Mouse (Mus musculus): ENCODE results near the gene Spta1.

The Spta1 gene

GRCm38 (mm10) chr1:174172605-174173004 is at the start of gene Spta1:
Gene Spta1 (plus strand): TSS chr1:174172776.
- DNase-seq: no peak

DNA sequence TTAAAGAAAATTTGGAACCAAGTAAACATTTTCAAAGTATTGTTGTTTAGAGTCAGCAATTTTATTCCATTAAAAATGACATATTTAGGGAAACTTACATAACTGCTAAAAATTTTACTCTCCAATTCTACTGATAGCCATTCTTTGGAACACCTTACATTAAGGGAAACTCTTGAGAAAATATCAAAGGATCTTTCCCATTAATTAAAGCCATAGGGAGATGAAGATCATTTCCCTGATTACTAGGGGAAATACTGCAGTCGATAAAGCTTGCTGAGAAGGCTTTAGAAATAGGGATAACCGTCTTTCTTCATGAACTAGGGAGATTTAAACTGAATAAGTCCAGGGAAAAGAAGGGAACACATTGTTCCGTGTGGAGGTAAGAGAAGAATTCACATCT is 41.4 kb upstream of the Spta1 start, which contains the start of gene Olfr424:
Gene Olfr424 (plus strand): TSS at position 301 of the 400 bp plus-strand sequence.
- DNase-seq: no peak

GRCm38 (mm10) chr1:174131999-174132398 is 40.6 kb upstream of the Spta1 start:
- no peak for DNase-seq

DNA sequence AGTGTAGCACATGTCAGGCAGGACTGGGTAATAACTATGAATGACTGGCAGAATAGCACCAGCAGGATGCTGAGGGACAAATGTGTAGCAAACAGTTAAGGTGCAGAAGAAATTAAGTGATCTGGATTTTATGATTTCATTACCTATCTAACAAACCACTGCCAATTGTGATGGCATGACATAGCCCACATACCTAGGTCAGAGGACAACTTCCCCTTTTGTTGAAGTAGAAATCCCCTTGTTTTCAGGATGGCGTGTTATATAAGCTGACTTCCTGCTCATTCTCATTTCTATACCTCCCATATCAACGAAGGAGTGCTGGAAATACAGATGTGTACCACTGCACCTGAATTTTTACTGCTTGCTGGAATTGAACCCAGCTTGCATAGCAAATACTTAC is 31.2 kb upstream of the Spta1 start:
- no peak for DNase-seq

DNA sequence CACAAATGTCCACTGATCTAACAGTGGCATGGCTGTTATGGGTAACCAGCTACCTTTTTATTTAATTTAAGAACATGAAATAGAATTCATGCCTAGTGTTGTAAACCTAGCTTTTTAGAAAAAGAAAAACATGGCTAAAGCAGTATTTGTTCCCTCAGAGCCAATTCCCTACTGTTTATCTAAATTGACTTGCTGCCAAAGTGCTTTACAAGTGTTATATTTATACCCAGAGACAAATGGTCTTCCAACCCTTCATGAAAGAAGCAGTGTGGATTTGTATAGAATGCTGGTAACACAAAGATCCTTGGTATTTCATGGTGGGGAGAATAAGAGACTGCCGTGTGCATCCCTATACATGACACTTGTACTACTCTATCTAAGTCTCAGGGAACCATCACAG is 25.9 kb upstream of the Spta1 start:
- DNase-seq: no peak

DNA sequence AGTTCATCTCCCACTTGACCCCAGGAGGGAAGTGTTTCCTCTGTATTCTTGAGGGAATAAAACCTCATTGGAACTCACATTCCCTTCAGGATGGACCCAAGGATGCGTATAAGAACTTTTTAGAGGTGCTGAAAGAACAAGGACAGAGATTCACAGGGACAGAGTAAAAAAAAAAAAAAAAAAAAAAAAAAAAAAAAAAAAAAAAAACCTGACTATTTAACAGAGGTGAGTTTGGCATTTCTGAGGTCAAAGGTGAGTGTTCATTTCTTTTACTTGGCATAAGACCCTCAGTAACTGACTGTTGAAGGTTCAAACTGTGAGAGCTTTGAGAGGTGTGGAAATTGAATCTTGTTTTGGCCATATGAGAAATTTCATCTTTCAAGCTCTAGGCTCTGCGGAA is 23.3 kb upstream of the Spta1 start:
- DNase-seq: no peak

DNA sequence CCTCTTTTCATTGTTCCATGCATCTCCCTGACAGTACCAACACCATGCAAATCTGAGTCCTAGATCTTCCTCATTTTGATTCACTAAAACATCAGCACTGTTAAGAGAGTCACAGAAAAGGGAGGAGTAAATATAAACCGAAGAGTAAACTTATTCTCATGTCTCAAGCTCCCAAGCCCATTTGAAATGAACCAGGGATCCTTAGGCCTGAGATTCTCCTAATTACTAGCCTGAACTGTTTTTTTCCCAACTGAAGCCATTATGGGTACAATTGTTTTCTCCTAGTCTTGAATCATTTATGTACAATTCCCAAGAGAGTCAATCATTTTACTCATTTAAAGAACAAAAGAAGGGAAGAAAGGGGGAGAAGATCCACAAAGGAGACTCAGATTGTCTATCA is 17.2 kb upstream of the Spta1 start, which contains the start of gene Olfr420:
Gene Olfr420 (plus strand): TSS at position 301 of the 400 bp plus-strand sequence.
- no peak for DNase-seq

DNA sequence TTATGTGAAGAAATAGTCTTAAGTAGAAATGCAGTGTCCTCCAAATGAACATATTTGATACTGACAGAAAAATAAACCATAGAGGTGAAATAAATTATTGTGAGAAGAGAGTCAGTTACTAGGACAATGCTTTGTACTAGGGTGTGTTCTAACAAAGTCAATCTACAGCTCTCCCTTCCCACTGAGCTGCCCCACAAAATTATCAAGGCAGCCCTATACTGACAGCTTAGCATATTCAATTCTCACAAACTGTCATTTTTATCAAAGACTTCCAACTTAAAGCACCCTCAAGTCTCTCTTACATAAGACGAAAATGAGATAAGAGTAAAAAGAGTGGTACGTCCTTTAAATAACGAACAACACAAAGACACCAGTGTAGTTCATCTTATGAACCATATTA is 15.0 kb upstream of the Spta1 start:
- no peak for DNase-seq

DNA sequence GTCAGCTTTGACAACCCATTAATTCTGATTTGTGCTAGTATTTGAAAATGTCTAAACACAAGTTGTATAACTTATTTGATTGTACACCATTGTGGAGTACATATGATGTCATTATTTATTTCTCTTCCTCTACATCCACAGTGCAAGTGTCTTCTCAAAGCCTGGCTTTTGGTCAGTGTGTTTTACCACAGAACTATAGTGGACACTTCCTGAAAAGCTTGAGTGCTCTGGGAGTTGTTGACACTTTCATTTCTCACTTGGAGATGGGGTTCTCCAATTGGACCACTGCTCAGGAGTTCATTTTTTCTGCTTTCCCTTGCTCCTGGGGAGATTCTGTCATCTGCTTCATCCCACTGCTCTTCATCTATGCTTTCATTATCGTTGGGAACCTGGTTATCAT is 14.1 kb upstream of the Spta1 start:
- no peak for DNase-seq

DNA sequence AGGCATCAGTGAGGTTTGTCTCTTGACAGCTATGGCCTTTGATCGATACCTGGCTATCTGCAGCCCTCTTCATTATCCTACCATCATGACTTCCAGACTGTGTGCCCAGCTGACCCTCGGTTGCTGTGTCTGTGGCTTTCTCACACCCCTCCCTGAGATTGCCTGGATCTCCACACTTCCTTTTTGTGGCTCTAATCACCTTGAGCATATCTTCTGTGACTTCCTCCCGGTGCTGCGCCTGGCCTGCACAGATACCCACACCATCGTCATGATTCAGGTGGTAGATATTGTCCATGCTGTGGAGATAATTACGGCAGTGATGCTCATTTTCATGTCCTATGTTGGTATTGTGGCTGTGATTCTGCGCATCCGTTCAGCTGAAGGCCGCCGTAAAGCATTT is 13.5 kb upstream of the Spta1 start:
- DNase-seq: no peak

GRCm38 (mm10) chr1:174169024-174169423 is 3.6 kb upstream of the Spta1 start:
- no peak for DNase-seq

GRCm38 (mm10) chr1:174170706-174171501 is 1.7 kb upstream of the Spta1 start:
- no peak for DNase-seq

GRCm38 (mm10) chr1:174171537-174171936 is 1.0 kb upstream of the Spta1 start:
- DNase-seq: no peak

- DNase-seq: no peak
Observed at GRCm38 (mm10) chr1:174204699-174205098, 32.1 kb downstream of the Spta1 start.

DNA sequence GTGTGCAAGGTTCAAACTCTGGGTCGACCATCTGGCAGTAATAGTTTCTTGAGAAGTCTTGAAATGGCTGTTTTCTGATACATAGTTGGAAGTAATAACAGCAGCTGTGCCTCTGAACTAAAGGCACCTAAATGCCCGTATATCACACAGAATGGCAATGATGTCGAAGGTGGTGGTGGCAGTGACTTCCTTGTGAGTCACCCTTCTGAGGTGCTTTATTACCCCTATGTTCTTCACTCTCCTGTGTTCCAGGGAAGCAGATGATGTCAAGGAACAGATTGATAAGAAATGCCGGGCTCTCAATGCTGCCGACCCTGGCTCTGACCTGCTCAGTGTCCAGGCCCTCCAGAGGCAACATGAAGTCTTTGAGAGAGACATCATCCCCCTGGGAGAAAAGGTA is 39.7 kb downstream of the Spta1 start:
- no peak for DNase-seq

DNA sequence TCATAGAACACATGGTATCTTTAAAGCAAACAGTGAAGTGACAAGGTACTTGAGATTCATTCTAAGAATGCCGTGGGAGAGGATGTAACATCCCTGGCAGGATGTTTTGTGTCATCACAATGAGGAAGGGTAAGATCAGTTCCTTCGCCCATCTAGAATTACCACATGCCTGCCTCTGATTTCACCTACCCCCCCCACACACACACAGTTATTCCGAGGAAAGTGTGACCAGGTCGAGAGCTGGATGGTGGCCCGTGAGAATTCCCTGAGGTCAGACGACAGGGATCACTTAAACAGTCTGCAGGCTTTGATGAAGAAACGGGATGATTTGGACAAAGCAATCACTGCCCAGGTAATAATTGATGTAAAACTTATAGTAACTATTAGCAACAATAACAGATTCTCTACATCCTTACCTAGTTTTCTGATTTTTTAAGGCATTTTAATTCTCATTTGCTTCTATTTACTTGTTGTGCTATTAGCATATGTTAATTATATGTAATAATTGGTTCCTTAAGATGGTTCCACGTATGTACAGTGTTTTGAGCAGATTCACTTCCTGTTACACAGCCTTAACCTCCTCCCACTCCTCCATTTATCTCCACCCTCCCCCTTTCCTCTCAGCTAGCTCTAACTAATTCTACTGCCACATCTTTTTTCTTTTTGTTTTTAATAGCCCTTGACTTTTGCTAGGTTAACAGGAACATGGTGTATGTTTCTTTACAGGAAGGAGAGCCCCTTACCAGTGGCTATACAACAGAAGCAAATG is 42.9 kb downstream of the Spta1 start:
- DNase-seq: no peak

DNA sequence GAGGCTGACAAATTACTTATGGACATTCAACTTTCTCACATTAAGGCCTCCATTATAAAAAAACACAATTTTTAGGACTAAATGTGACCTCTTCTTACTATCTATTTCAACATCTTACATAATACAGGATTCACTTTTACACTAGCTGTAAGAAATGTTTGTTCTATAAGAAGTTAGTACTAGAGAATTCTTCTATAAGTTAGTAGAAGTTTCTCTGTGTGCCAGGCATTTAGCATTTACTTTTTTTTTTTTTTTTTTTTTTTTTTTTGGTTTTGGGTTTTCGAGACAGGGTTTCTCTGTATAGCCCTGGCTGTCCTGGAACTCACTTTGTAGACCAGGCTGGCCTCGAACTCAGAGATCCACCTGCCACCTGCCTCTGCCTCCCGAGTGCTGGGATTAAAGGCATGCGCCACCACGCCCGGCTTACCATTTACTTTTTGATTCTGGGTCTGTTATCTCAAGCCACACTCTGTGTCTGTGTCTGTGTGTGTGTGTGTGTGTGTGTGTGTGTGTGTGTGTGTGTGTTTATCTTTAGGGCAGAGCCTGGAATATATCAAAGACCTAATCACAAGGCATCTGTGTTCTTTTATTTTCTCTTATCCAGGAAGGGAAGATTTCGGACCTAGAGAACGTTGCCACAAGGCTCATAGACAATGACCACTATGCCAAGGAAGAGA is 44.1 kb downstream of the Spta1 start:
- DNase-seq: no peak

DNA sequence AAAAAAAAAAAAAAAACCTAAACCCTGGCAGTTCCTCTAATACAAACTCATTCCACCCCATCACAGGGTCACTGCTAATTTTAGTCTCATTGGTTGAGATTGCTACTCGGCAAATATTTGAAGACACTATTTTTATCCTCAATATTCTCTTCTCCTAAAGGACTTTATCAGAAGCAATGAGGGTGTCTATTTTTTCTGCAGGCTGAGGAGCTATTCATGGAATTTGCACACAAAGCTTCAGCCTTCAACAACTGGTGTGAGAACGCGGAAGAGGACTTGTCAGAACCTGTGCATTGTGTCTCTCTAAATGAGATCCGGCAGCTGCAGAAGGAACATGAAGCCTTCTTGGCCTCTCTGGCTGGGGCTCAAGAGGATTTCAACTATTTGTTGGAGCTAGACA is 67.3 kb downstream of the Spta1 start:
- DNase-seq: no peak

DNA sequence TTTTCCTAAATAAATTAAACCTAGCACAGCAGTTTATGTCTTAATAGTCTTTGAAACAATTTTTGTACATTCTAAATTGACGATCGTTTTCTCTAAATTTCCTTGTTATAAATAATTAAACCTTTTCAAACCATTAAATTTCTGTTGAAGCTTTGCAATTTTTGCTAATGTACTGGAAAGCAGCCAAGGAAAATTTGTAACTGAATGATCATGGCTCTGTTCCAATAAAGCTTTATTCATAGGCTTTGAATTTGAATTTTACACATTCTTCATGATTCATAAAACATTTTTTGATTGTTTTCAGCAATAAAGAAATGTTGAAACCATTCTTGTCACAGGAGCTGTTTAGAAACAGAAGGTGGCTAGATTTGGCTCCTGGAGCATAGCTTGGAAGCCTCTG is 72.0 kb downstream of the Spta1 start:
- no peak for DNase-seq

DNA sequence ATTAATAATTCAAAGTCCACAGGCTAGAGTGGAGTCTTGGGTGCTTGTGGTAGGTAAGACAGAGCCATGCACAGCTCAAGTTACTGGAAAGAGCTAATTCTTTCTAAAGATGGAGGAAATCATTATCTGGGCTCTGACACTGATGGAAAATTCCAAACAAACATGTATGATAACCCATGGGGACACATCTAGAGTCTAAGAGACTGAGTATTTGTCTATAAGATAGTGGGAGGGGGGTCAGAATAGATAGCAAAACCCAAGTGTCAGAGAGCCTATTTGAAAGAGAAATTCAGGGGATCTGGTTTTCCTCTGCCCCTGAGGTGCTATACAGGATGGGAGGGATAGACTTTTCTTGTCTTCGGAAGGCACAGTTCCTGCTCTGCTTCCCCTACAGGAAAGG is 73.5 kb downstream of the Spta1 start:
- DNase-seq: no peak

DNA sequence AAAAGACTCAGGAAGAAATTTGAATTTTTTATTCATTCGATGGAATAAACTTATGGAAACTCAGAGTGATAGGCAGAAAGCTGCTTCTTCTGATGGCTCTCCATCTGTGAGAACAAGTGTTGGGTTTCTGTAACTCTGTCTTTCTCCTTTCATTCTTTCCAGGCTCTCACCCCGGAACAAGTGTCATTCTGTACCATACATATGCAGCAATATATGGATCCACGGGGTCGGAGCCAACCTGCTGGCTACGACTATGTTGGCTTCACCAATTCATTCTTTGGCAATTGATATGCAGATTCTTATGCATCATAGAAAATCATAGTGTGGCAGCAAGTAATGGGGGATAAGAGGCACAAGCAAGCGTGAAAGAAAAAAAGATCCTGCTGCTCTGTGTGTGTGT is 74.6 kb downstream of the Spta1 start:
- no peak for DNase-seq

DNA sequence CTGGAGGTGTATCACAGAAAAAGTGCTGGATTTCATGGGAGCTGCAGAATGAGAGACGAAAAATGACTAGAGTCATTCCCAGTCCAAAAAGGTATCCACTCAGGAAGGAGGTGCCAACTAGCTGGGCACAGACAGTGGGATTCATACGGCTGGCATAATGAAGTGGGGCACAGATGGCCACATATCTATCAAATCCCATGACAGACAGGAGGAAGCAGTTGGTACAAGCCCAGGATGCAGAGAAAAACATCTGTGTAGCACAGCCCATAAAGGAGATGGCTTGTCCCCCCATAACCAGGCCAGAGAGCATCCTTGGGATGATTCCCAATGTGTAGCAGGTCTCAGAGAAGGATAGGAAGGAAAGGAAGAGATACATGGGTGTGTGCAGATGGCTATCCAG is 77.8 kb downstream of the Spta1 start:
- DNase-seq: no peak

- DNase-seq: no peak
Observed at GRCm38 (mm10) chr1:174251961-174252360, 79.4 kb downstream of the Spta1 start, which contains the start of gene Olfr419. Gene Olfr419 (minus strand): TSS chr1:174252061.

- DNase-seq: no peak
Observed at GRCm38 (mm10) chr1:174267816-174268215, 95.2 kb downstream of the Spta1 start.

Data from right cerebral cortex, postnatal 25 days (tissue).